Mouse (Mus musculus) embryonic stem cell, embryonic (primary cell): ENCODE data around the gene Disp2.

Source experiments
- CTCF ChIA-PET, 4 experiments: fragments of 300-600 bp in 2 of 4; fragments of 350-600 bp in 2 of 4; sonication (Branson Sonifier 250); formaldehyde crosslinking; loops; one replicate each; lab custom pipeline; 2022; ENCODE audit warnings: inconsistent platforms in 2 of 4; lab: Charles Lee
- POLR2A ChIA-PET, 4 experiments: fragments of 300-600 bp in 2 of 4; fragments of 350-600 bp in 2 of 4; sonication (Branson Sonifier 250); formaldehyde crosslinking; loops; one replicate each; lab custom pipeline; 2022; ENCODE audit warnings: antibody characterized with exemption in 4 of 4, inconsistent platforms in 1 of 4; lab: Charles Lee

Gene Disp2

DNA sequence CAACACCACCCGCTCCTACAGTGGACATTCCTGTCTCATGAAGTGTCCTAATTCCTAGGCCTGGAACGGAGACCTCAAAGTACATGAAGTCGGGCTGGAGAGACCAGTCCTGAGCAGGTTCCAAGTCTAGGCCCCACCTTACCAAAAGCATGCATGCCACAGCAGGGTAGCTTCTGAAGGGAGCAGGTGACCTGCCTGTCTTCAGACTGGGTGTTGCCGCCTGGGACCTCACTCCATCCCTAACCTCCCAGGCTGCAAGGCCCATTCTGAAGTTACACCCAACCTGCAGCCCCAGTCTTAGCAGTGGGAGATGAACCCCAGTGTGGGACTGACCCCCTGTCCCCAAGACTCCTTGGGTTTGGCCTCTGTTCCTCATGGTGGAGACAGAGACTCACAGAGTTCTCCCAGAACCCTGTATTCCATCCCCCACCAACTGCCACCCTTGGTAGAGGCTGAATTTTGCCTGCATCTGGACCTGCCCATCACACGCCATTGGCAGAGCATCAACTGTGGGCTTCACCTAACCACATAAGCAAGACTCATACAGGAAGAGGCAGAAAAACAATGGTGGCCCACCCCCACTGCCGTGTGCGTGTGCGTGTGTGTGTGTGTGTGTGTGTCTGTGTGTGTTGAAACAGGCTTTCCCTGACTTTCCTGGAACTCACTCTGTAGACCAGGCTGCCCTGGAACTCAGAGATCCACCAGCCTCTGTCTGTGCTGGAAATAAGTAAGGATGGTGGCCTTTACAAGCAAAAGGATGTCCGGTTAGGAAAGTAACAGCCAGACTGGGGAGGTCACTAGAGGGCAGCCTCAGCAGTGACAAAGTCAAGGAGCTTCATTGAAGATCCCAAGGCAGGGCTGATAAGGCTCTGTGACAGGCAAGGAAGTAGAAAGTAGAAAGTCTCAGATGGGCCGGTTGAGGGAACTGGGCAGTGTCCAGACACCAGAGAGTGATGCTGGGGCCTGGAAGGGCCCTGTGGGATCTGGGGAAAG is 13.2 kb upstream of the Disp2 start:
- ChIA-PET POLR2A (interaction anchor here in 2 of 4 experiments (0.5 to 0.9 kb wide), 2 partner anchors 17 to 428 kb away, joined by 3 to 4 read pairs; no protein-coding TSS in a partner anchor), CTCF (interaction anchor here in 3 of 4 experiments (0.5 to 4.6 kb wide), 10 partner anchors 13 to 569 kb away, joined by 3 to 17 read pairs (median 4); partner anchors contain the start of genes Disp2 (in 1 of the 3) and Knstrn (in 1 of the 3))

DNA sequence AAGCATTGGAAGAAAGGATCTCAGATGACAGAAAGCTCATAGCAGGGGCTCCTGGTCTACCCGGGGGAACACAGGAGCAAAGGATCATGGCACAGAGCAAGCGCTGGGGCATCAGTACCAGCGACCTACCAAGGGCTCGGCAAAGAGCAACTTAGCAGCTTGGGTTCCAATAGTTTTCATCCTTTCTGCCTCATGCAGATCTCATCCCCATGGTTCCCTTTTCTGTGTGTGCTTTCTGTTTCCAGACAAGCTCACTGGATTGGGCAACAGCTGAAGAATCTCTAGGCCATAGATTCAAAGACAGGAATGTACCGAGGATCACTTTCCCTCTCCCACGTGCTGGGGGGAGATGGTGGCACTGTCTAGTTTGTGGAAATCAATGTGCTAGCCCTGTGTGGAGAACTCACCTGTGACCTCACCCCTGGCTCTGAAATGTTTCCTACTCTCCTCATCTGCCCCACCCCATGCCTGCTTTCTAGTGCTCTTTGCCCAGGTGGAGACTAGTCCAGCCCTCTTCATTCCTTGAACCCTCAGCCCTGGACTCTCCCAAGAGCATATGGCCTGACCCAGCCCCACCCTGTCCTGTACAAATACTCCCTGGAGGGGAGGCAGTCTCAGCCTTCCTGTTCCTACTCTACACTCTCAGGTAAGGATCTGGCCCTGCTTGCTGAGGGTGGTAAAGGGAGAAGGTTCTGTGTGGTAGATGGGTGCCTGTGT is 7.2 kb upstream of the Disp2 start, which contains the start of gene Phgr1:
Gene Phgr1 (plus strand): TSS at position 612 of the 717 bp plus-strand sequence.
- CTCF ChIA-PET, result no interaction called here
- POLR2A ChIA-PET, result interaction anchor here in 1 of 4 experiments (1.4 kb wide), 1 partner anchor 12 kb away, joined by 3 read pairs; no protein-coding TSS in a partner anchor

DNA sequence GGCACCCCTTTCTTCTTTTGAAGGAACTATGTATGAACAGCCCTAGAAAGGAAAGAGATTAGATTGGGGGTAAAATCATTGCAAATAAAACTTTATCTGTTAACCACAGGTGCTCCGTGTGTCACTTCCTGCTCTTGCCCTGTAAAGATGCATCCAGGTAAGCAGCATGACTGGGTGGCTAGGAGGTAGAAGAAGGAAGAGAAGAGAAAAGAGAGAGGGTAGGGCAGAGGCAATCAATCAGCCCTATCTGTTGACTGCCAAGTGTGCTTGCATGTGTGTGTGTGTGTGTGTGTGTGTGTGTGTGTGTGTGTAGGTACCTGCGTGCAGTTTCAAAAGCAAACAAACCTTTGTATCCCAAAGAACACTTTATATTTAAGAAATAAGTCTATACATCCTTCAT is 5.0 kb upstream of the Disp2 start:
- CTCF ChIA-PET, result interaction anchor here in 1 of 4 experiments (1.2 kb wide), 1 partner anchor 10 kb away, joined by 3 read pairs; no protein-coding TSS in a partner anchor
- POLR2A ChIA-PET, result no interaction called here

DNA sequence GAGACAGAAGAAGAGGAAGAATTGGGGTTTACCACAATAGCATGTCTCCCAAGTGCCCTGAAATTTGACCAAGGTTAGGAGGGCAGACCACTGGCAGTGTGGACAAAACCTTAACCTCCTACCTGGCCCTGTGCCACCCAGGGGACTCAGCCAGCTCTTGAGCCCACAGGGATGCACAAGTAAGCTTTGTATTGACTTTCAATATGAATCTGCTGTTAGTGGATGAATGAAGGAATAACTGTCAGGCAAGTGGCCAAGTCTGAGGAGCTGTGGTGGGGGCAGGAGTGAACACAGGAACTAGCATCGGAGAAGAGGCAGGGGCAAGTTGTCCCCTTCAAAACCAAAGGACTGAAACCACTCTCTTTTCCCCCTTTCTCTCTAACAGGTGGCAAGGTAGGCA is 4.1 kb upstream of the Disp2 start:
- ChIA-PET CTCF (interaction anchor here in 1 of 4 experiments (1.2 kb wide), 1 partner anchor 11 kb away, joined by 3 read pairs; no protein-coding TSS in a partner anchor), POLR2A (no interaction called here)

DNA sequence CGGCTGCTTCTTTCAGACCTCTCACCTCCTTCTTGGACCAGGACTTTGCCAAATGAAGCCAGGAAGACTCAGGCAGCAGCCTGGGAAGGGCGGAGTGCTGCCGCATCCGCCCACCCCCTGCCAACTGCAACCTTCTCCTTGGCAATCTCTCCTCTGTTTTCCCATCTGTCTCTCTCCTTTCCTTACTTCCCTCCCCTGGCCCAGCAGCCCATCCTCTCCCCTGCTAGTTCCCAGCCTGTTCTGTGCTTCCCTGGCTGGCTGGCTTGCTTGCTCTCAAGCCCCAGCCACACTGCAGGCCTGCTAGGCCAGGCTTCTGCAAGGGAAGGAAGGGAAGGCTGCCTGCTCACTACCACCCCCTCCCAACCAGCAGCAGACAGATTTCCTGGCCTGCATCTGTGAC is 3.7 kb upstream of the Disp2 start:
- ChIA-PET CTCF (interaction anchor here in 1 of 4 experiments (1.2 kb wide), 1 partner anchor 12 kb away, joined by 3 read pairs; no protein-coding TSS in a partner anchor), POLR2A (no interaction called here)

DNA sequence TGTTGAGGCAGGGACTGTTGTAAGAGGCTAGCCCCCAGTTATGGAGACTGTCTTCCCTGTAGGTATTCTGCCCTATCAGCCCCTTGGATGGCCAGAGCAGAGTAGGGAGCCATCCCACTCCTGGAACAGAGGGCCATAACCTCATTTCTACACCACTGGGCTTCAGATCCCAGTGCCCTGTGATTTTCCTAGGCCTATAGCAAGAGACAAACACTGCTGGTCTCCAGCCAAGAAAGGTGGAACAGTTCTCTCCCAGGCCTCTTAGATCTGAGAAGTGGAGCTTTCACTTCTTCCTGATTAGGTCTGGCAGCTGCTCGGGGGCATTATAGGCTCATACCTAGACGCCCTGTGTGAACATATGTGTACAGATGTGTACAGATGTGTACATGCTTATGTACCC is 3.2 kb upstream of the Disp2 start:
- POLR2A ChIA-PET, result no interaction called here
- CTCF ChIA-PET, result interaction anchor here in 1 of 4 experiments (1.1 kb wide), 1 partner anchor 15 kb away, joined by 3 read pairs; no protein-coding TSS in a partner anchor

DNA sequence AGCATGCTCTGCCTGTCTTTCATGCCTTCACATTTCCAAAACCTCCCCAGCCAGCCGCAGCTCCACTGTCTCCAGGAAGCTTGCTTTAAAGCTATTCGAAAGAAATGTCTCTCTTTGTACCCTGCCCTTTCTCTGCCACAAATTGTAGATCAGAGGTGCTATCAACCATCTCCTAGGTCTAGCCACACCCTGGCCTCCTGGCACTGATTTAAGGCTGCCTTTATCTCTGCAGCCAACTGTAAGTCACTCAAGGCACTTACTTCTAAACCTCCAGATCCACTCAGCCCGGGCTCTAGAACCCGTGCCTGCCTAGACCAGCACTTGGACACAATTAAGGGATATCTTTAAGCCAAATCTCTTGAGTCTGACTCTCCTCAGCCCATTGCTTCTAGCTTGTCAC is 1.1 kb upstream of the Disp2 start:
- ChIA-PET POLR2A (interaction anchor here in 2 of 4 experiments (0.6 to 1.9 kb wide), 4 partner anchors 10 to 575 kb away, joined by 3 to 4 read pairs (median 4); no protein-coding TSS in a partner anchor), CTCF (interaction anchor here in 1 of 4 experiments (1.9 to 2.1 kb wide), 2 partner anchors 13 to 15 kb away, joined by 9 to 17 read pairs; partner anchors contain the start of gene Ccdc9b)

DNA sequence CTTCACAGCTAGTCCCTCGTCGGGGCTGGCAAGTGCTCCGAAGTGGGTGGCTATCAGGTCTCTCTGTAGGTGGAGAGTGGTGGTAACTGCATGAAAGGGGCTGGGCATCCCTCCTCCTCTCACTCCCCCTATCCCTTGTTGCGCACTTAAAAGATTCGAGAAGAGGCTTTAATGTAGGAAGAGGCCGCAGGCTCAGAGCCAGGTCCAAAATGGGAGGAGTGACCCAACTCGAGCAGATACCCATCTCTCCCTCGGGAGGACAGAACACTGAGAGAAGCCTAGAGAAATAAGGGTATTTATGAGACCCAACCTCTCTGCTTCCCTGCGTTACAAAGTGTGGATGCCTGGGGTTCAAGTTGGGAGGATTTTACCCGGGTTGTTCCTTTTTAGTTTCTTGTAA is 454 bp upstream of the Disp2 start:
- ChIA-PET CTCF (interaction anchor here in 2 of 4 experiments (0.5 to 2.1 kb wide), 7 partner anchors 12 to 79 kb away, joined by 3 to 17 read pairs (median 4); partner anchors contain the start of gene Ccdc9b (in 1 of the 2)), POLR2A (interaction anchor here in 2 of 4 experiments (0.6 to 1.9 kb wide), 7 partner anchors 9 to 131 kb away, joined by 3 to 7 read pairs (median 4); partner anchors contain the start of gene Ivd (in 1 of the 2))

DNA sequence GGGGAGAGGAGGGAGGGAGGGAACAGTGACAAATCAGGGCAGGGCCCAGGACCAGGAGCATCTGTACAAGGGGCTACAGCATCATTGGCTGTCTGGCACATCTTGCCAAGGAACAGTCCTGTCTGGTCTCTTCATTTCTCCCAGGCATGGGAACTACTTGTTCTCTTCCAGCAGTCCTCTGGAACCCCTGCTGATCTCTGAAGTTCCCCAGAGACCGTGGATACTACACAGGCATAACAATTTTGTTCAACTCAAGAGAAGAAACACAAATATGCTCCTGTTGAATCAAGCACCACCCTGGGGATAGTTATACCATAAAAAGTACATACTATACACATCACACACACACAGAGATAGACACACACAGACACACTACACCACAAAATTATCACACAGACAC is 1.6 kb downstream of the Disp2 start:
- CTCF ChIA-PET, result no interaction called here
- POLR2A ChIA-PET, result interaction anchor here in 1 of 4 experiments (0.6 to 0.7 kb wide), 2 partner anchors 11 to 1872 kb away, joined by 3 to 5 read pairs; no protein-coding TSS in a partner anchor

DNA sequence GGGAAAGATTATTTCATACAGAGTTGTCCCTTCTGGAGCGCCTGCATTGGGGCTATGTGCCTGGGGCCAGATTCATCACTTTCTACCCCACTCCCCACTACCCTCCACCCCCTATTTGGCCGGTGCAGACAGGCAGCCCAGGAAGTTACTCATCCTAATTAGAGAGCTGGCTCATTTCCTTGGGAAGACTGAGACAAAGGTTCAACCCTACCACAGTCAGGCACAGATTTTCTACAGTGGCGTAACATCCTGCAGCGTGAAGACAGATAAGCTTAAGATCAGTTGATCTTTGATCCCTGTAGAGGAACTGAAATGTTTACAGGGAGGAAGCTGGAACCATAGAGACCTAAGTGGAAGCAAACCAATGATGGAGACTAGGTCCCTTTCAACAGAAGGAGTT is 2.8 kb downstream of the Disp2 start:
- CTCF ChIA-PET, result no interaction called here
- POLR2A ChIA-PET, result interaction anchor here in 1 of 4 experiments (1.9 kb wide), 1 partner anchor 33 kb away, joined by 4 read pairs; no protein-coding TSS in a partner anchor

DNA sequence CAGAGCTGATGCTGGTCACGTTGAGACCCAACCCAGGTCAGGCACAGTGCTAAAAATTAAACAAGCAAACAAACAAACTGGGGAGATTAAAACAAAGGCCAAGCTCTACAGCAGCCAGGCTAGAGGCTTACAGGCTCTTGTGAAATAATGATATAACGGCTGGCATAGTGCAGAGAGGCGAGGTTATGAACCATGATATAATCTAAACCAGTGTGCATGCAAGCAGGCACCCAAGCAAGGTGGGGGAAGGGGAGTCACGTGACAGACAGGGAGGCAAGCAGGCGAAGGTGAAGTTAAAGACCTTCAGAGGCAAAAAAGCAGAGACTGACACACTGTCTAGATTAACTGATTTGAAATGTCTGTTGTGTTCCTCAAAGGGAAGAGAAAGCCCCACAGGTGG is 3.6 kb downstream of the Disp2 start:
- POLR2A ChIA-PET, result interaction anchor here in 1 of 4 experiments (1.9 kb wide), 1 partner anchor 32 kb away, joined by 4 read pairs; no protein-coding TSS in a partner anchor
- CTCF ChIA-PET, result no interaction called here

DNA sequence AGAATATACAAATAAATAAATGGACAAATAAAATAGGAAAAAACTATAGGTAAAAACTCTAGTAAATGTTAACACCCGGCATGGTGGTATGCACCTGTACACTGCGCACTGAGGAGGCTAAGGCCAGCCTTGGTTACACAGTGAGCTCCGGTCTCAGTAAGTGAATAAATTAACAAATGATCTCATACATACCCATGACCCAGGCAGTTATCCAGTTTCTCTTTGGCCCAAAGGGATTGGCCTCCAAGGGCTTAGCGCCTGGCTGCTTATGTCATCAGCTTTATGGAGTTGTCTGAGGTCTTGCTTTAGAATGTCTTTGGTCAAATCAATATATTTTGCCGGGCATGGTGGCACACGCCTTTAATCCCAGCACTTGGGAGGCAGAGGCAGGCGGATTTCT is 4.1 kb downstream of the Disp2 start:
- ChIA-PET POLR2A (interaction anchor here in 1 of 4 experiments (1.9 kb wide), 1 partner anchor 31 kb away, joined by 4 read pairs; no protein-coding TSS in a partner anchor), CTCF (no interaction called here)

DNA sequence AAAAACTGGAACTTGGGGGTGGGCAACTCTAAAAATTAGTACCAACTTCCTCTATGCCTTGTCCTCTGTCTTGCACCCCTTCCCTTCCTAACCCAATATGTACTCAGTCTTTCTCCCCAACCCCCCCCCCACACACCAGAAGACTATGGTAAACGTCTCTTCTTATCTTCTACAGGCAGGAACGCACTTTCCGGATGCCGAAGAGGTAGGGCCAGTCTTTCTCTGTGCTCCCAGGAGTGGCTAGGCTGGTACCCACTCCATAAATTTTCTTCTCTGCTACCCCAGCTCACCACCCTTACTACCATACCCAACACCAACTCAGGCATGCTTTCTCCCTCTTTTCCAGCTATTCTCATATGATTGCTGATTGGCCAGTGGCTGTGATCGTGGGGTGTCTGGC is 7.0 kb downstream of the Disp2 start:
- ChIA-PET CTCF (interaction anchor here in 1 of 4 experiments (0.6 to 1.1 kb wide), 2 partner anchors 18 to 24 kb away, joined by 4 to 6 read pairs; partner anchors contain the start of gene Ccdc9b), POLR2A (interaction anchor here in 1 of 4 experiments (0.8 kb wide), 1 partner anchor 9 kb away, joined by 3 read pairs; no protein-coding TSS in a partner anchor)

DNA sequence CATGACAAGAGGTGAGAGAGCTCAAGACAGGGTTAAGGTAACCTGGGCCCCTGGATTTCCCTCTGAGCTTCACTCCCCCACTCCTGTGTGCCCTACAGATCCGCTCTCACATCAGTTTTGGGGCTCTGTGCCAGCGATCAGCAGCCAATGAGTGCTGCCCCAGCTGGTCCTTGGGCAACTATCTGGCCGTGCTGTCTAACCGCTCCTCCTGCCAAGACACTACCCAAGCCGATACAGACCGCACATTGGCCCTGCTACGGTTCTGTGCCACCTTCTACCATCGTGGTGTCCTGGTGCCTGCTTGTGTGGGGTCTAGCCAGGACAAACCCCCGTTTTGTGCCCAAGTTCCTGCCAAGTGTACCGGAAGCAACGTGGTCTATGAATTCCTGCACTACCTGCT is 10.0 kb downstream of the Disp2 start:
- CTCF ChIA-PET, result interaction anchor here in 3 of 4 experiments (0.6 to 2.8 kb wide), 3 partner anchors 25 to 111 kb away, joined by 3 to 13 read pairs (median 4); partner anchors contain the start of gene Ccdc9b (in 1 of the 3)
- POLR2A ChIA-PET, result interaction anchor here in 3 of 4 experiments (0.5 to 2.4 kb wide), 6 partner anchors 10 to 401 kb away, joined by 3 to 7 read pairs (median 4); partner anchors contain the start of genes Ccdc9b (in 1 of the 3), Disp2 (in 1 of the 3), Eif2ak4 (in 1 of the 3) and Inafm2 (in 1 of the 3)

DNA sequence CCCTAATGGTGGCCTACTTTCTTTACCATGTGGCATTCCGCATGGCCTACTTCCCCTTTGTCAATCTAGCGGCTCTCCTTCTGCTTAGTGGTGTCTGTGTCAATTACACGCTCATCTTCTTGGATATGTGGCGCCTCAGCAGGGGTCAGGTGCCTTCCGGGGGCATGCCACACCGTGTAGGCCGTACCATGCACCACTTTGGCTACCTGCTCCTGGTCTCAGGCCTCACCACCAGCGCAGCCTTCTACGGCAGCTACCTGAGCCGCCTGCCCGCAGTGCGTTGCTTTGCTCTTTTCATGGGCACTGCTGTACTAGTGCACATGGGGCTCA is 10.7 kb downstream of the Disp2 start:
- ChIA-PET CTCF (interaction anchor here in 3 of 4 experiments (0.6 to 2.8 kb wide), 9 partner anchors 11 to 528 kb away, joined by 3 to 13 read pairs (median 4); partner anchors contain the start of genes Ccdc9b (in 1 of the 3), Disp2 (in 1 of the 3) and Knstrn (in 1 of the 3)), POLR2A (interaction anchor here in 2 of 4 experiments (0.9 to 2.4 kb wide), 3 partner anchors 16 to 90 kb away, joined by 3 to 7 read pairs (median 4); no protein-coding TSS in a partner anchor)

DNA sequence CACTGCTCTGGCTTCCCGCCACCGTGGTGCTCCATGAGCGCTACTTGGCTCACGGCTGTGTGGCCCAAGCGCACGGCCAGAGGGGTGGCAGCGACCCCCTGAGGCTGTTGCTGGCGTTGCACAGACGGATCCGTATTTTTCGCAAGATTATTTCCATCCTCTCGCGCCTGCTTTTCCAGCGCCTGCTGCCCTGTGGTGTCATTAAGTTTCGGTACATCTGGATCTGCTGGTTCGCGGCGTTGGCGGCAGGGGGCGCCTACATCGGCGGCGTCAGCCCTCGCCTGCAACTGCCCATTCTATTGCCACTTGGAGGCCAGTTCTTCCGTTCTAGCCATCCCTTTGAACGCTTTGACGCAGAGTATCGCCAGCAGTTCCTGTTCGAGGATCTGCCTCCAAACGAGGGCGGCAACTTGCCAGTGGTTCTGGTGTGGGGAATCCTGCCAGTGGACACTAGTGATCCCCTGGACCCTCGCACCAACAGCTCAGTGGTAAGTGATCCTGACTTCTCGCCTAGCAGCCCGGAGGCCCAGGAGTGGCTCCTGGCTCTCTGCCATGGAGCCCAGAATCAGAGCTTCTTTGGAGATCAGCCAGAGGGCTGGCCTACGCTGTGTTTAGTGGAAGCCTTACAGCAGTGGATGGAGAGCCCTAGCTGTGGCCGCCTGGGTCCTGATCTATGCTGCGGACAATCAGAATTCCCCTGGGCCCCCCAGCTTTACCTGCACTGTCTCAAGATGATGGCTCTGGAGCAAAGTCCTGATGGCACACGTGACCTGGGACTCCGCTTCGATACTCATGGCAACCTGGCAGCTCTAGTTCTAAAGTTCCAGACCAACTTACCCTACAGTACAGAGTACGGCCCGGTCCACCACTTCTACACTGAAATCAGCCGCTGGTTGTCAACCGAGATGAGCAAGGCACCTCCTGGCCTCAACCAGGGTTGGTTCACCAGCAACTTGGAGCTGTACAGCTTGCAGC is 11.3 kb downstream of the Disp2 start:
- POLR2A ChIA-PET, result interaction anchor here in 3 of 4 experiments (0.6 to 2.4 kb wide), 11 partner anchors 16 to 280 kb away, joined by 3 to 9 read pairs (median 3); partner anchors contain the start of gene Knstrn (in 2 of the 3)
- CTCF ChIA-PET, result interaction anchor here (0.6 to 2.8 kb wide), 19 partner anchors 11 to 528 kb away, joined by 3 to 13 read pairs (median 4); partner anchors contain the start of genes Ankrd63 (in 1 of the 4), Ccdc9b (in 1 of the 4), Disp2 (in 1 of the 4) and Ivd (in 1 of the 4)
